Mouse (Mus musculus): ENCODE results near the gene Msl3l2.
A peak's percentile ranks its signal among the peaks of the same experiment; 100 is the strongest.

Msl3l2 gene

GRCm38 (mm10) chr10:56106333-56106995 is at the start of gene Msl3l2:
Msl3l2 (plus strand) TSS chr10:56106917.
- DNase-seq (ENCODE audit: low spot score) = peak; percentile 72

DNA sequence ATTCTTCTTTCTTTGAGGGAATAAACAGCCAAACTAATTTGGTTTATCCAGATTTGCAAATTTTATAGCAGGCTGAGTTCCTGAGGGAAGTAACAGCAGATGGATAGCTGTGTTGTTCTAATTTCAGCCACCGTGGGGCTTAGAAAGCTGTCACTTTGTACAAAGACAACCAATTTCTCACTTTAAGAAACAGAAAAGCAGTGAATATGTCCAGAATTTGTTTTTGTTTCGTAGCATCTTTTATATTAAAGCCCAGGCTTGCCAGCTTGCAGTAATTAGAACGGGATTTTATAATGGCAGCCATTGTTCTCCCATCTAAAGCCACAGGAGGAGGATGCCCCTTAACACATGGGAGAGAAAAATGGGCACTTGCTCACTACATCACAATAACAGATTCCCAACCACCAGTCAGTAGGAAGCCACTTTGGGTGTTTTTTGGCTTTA is 47.7 kb upstream of the Msl3l2 start:
- DNase-seq (ENCODE audit: low spot score) = no peak

- DNase-seq (ENCODE audit: low spot score) = no peak
These were observed 45.4 kb upstream of the Msl3l2 start for GRCm38 (mm10) chr10:56061238-56061830.

DNA sequence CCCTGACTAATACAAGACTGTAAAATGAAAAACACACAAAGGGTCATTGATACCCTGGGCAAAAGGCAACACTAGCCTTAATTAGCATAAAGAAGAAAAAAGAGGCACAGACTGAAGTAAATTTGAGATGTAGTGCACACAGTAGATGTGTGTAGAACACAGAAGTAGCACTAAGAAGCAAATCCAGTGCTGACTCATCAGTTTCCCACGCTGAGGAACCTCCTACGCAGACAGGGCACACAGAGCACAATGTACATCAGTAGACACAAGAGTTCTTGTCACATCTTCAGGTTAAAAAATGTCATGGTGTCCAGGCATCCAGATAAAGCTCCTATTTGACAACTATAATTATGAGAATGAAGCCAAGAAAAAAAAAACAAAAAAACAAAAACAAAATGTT is 44.0 kb upstream of the Msl3l2 start:
- no peak for DNase-seq (ENCODE audit: low spot score)

DNA sequence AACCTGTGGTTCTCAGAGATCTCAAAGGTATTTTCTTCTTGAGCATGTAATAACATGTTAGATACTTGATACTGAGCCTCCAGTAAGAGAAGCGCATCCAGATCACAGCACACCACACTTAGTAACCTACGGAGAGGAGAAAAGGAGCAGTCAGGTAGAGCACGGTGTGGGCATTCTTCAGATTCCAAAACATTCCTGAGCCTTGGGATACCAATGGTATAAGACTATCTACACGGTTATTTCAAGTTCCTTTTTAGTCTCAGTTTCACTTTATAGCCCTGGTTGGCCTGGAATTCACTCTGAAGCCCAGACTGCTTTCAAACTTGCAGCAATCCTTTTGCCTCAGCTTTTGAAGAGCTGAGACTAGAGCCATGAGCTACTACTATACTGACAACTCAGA is 17.0 kb upstream of the Msl3l2 start:
- DNase-seq (ENCODE audit: low spot score) = no peak

DNA sequence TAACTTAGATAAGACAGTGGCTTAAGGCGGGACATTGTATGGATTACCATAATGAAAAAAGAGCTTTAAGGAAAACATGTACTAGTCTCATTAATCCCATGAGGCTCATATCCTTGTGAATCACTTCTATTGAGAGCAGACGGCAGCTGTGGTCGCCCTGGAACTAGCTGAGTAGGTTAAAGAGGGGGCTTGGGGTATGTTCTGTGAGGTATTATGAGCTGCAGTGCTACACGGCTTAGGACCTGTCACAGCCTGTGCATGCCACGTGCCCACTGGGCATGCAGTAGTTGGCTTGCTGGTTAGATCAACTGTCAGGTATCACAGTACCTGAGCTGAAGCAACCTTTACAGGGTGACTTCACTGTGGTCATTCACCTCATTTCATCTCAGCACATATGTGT is 12.1 kb upstream of the Msl3l2 start:
- DNase-seq (ENCODE audit: low spot score) = no peak

DNA sequence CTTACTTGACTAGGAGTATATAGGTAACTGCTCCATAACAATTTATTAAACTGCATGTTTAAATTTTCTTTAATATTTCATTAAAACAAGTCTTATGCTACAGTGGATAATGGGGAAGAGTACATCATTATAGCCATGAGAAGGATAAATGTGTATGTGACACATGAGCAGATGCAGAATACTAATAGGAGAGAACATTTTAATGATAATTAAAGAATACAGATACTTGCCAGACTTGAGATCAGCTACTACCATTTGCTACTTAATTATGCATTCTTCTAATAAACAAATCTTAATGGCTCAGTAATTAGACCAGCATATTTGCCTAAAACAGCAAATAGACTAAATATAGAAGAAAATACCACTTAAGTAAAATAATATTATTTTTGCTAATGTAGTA is 10.0 kb upstream of the Msl3l2 start:
- no peak for DNase-seq (ENCODE audit: low spot score)

DNA sequence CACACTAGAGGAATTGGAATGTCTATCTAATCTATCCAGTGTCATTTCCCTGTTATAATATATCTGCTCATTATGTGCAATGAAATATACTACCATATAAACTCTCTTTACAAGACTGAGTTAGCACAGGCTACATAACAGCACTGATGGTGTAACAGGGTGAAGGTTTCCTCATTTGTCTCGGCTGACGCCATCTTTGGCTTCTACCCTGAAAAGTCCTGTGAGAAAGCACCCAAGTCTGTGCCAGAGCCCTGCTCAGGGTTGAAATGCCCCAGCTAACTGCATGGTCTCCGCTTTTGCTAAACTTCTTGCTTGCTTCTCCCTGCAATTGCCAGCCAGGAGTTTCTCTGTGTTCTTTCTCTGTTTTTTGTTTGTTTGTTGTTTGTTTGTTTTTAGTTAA is 7.6 kb upstream of the Msl3l2 start:
- no peak for DNase-seq (ENCODE audit: low spot score)

- no peak for DNase-seq (ENCODE audit: low spot score)
These were observed 6.9 kb upstream of the Msl3l2 start for GRCm38 (mm10) chr10:56099641-56100310.

GRCm38 (mm10) chr10:56106996-56107334 is 248 bp downstream of the Msl3l2 start:
- DNase-seq (ENCODE audit: low spot score) = no peak

DNA sequence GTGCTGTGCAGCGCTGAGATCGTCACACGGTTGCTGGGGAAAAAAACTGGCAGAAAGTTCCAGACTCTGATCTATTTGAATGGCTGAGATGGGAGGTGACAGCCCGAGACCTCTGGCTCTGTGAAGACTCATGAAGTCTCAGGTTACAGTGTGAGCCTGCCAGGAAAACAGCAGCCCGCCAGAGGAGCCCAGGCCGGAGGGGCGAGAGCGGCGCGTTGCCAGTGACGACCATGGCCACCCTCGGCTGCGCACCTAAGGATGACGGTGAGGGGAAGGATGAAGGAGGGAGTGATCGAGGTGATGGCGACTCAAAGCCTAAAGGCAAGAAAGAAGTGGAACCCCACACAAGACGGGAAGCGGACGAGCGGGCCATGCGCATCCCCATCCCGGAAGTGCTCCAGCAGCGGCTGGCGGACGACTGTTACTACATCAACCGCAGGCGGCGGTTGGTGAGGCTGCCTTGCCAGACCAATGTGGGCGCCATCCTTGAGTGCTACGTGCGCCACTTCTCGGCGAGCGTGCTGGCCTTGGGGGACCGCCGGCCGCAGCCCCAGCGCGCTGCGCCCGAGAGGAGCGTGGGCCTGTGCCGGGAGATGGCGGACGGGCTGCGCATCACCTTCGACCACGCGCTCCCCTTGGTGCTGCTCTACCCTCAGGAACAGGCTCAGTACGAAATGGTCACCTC is 8.4 kb downstream of the Msl3l2 start:
- DNase-seq (ENCODE audit: low spot score) = peak; percentile 81

GRCm38 (mm10) chr10:56115636-56116180 is 9.0 kb downstream of the Msl3l2 start:
- no peak for DNase-seq (ENCODE audit: low spot score)

GRCm38 (mm10) chr10:56126972-56127371 is 20.3 kb downstream of the Msl3l2 start:
- no peak for DNase-seq (ENCODE audit: low spot score)

DNA sequence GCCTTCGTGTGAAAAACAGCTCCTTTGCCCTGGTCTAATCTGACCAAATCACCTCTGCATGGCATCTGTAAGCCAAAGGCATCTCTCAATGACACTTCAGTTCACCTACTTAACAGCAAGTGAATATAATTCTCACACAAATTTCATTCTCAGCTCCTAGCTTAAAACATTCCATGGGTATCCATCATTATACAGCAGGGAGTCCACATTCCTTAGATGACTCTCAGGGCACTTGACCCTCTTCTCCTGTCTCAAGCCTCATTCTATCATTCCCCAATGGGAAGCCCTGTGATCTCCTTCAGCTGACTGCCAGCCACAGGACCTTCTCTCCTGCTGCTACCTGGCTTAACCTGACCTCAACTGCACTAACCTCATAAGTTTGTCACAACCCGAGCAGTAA is 22.9 kb downstream of the Msl3l2 start:
- no peak for DNase-seq (ENCODE audit: low spot score)

- no peak for DNase-seq (ENCODE audit: low spot score)
These were observed 30.5 kb downstream of the Msl3l2 start for GRCm38 (mm10) chr10:56137191-56137590.

GRCm38 (mm10) chr10:56148920-56149319 is 42.2 kb downstream of the Msl3l2 start:
- no peak for DNase-seq (ENCODE audit: low spot score)

DNA sequence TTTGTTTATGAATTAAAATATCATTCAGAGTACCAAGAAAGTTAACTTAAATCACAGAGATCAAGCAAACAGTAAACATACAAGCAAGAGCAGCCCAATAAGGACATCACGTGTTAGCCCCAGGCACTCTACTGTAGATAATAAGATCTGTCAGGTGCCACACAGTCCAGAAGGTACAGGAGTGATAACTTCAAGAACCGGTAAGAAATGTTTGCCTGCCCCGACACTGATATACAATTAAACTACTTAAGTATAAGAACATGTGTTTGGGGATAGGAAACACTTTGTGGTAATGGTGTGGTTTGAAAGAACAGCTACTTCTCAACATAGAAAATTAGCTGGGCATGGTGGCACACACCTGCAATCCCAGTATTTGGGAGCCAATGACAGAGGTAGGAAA is 50.2 kb downstream of the Msl3l2 start:
- no peak for DNase-seq (ENCODE audit: low spot score)

GRCm38 (mm10) chr10:56158207-56158606 is 51.5 kb downstream of the Msl3l2 start:
- no peak for DNase-seq (ENCODE audit: low spot score)

DNA sequence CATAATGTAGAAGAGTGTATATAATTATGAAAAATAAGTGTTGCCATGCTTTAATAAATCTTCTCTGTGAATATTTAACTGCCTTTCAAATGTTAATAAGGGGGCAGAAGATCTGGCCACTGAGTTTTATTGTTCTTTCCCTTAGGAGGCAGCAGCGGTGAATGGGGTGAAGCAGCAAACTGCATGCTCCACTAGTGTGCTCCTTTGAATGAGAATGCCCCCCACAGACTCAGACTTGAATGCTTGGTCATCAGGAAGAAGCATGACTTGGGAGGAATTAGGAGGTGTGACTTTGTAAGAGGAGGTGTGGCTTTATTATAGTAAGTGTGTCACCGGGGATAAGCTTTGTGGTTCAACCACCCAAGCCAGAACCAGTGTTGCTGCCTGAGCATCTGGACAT is 52.0 kb downstream of the Msl3l2 start:
- DNase-seq (ENCODE audit: low spot score) = no peak

GRCm38 (mm10) chr10:56164411-56164810 is 57.7 kb downstream of the Msl3l2 start:
- peak; percentile 6 for DNase-seq (ENCODE audit: low spot score)

DNA sequence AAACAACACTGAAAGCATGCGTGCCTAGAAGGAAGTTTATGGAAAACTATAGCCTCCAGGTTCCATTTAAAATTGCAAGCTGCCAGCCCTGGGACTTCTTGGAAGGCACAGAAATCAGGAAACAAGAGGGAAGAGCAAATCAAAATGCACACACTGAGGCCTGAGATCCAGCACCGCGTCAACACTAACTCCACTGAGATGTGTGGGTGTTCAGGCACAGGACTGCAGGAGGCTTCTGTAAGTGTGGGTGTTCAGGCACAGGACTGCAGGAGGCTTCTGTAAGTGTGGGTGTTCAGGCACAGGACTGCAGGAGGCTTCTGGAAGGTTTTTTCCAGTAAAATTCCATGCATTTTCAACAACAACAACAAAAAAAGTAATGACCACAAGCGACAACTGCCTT is 59.0 kb downstream of the Msl3l2 start:
- no peak for DNase-seq (ENCODE audit: low spot score)

All from retina, embryonic 14.5 days (tissue).